Mouse (Mus musculus): ENCODE data around the gene Nup88. TPM values are rescaled to one million over a fixed set of nuclear protein-coding genes. Genes with fewer than 3 reads are reported as not detected.

Gene Nup88
- polyA plus RNA-seq (2012; rRNA removed): 20.4 and 29.9 TPM in 2 replicates

- WGBS: under 1% methylated on average over 43 of the region's 43 CpGs
- DNase-seq (ENCODE audit: low read depth, low spot score): peak; percentile 92
These were observed at the start of gene Nup88, which contains the start of gene Rpain for GRCm38 (mm10) chr11:70969821-70970559. TSS of gene Nup88 (minus strand) at chr11:70969973. TSS of gene Rpain (plus strand) at chr11:70970213.

GRCm38 (mm10) chr11:71018416-71019200 is 48.8 kb upstream of the Nup88 start:
- WGBS: 2% methylated on average over 28 of the region's 28 CpGs
- DNase-seq (ENCODE audit: low read depth, low spot score): no peak

DNA sequence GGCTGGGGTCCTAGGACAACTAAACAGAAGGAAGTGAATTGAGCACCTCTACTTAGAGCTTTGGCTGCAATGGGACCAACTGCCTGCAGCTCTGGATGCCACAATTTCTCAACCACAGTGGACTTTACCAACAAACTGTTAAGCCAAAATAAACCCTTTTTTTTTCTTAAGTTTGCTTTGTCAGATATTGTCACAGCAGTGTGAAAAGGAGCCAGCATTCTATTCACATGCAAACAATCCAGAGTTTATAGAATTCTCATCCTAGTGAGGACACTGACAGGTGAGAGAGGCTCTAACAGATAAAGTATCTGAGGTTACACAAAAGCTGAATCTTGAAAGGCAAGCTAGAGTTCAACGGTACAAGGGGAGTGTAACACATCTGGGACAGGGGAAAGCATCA is 47.3 kb upstream of the Nup88 start:
- no peak for DNase-seq (ENCODE audit: low read depth, low spot score)
- WGBS: 78% methylated on average over 1 of the region's 1 CpGs

DNA sequence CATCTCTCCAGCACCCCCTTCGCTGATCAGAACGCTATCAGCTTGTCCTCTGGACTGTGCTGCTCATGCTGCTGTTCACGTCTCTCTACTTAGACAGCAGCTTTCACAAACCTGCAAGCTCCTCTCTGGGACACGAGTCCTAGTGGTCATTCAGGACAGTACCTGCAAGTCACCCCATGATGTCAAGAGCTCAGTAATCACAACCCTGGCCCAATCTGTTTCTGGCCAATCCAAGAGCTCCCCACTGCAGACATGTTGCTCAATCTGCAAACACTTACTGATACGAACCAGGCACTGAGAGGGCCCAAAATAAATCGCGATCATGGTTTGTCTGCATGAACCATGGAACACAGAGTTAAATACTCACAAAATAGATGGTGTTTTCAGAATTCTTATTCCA is 43.0 kb upstream of the Nup88 start:
- 91% methylated on average over 7 of the region's 7 CpGs for WGBS

DNA sequence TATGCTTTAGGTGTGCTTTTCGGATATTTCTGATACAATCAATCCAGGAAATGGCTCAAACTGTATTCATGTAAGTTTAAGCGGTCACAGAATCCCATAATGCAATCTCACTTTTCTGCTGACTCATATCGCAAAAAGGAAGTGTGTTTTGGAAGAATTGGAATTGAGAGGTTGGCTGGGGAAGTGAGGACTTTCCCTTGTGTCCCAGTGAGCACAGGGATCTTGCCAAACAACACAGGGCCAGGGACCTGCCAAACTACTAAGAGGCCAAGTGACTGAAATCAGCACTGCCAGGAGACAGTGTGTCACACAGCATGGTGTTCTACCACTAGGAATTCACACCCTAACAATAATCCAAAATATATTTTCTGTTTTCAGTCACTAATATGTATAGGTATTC is 38.5 kb upstream of the Nup88 start:
- WGBS: 75% methylated on average over 3 of the region's 3 CpGs
- DNase-seq (ENCODE audit: low read depth, low spot score): no peak

More for the DNA sequence above, 43.0 kb upstream of the Nup88 start:
- no peak for DNase-seq (ENCODE audit: low read depth, low spot score)

GRCm38 (mm10) chr11:71007831-71008230 is 38.1 kb upstream of the Nup88 start:
- DNase-seq (ENCODE audit: low read depth, low spot score): no peak
- WGBS: 78% methylated on average over 7 of the region's 7 CpGs

DNA sequence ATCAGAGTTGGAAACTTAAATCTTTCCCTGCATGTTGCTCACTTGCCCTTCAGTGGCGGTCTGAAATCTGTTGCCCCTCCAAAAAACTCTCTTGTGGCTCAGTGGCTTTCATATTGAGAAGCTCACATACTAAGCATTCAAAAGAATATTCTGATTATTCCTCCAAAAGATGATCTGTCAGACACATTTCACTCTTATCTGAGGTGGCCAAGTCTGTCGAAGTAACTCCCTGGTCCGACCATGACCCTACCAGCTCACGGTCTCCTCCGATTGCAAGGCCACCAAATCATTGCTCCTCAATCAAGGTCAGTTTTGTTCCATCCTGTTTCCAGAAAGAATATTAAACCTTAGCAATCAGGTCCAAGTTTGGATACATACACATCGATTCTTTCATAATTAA is 37.3 kb upstream of the Nup88 start:
- 91% methylated on average over 6 of the region's 6 CpGs for WGBS
- no peak for DNase-seq (ENCODE audit: low read depth, low spot score)

DNA sequence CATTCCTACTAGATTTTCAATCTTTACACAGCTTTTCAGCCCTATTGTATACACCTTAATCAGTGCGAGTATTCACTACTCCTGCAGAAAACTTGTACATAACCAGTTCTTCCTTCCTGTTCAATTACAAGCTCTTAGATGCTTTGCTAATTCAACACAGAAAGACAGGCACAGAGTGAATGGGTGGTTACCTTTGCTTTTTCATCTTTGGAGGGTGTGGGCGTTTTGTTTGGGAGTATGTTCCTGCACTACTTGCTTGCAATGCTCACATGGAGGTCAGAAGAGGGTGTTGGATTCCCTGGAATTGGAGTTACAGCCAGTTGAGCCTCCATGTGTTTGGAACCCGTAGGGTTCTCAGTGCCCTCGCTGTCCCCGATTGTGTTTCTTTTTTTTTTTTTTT is 35.3 kb upstream of the Nup88 start:
- DNase-seq (ENCODE audit: low read depth, low spot score): no peak
- WGBS: 48% methylated on average over 5 of the region's 5 CpGs

GRCm38 (mm10) chr11:71004316-71004773 is 34.6 kb upstream of the Nup88 start, which contains the start of gene Dhx33:
TSS of gene Dhx33 (minus strand) at chr11:71004437.
- WGBS: under 1% methylated on average over 35 of the region's 35 CpGs
- DNase-seq (ENCODE audit: low read depth, low spot score): peak; percentile 97

GRCm38 (mm10) chr11:71003611-71004315 is 34.0 kb upstream of the Nup88 start:
- under 1% methylated on average over 49 of the region's 49 CpGs for WGBS
- DNase-seq (ENCODE audit: low read depth, low spot score): no peak

DNA sequence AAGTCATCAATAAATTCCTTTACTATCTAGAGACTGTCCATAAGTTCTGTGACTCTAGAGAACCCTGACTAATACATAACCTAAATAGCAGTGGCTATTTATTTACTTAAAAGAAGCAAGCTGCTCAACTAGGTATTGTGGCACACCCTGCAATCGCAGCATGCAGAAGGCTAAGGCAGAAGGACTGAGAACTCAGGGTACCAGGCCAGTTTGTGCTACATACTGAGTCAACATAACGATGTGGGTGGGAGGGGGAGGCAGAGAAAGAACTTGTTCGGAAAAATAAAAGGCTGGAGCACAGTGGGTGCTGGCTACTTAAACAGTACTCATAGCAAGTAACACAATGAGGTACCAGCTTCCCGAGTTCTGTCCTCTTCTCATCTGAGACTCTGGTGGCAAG is 31.4 kb upstream of the Nup88 start:
- WGBS: 81% methylated on average over 4 of the region's 4 CpGs

DNA sequence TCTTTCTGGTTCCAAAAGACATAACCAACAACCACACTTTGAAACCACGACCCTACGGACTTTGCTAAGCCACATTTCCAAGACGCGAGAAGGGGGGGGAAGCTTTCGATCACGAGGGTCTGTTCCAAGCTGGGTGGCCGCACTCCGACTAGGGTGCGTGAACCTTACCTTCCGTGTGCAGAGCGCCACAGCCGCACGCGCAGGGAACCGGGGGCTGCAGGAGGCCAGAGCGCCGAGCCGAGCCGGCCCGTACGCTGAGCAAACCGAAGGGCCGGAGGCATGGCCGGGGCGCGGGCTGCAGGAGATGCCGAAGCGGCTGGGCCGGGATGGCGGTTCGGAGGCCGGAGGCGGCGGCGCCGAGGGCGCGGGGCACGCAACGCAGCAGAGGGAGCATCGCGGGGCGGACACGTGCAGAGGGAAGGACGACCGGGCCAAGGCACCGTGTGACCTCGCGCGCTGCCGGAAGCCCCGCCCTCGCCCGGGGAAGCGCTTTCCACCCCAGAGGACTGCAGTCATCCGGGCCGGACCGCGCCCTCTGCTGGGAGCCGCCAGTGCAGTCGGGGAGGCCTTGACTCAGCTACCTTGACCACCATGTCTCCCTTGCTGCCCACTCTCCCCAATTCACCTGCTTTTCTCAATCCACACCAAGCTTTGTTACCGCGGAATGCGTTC is 12.9 kb upstream of the Nup88 start, which contains the start of gene C1qbp:
Gene C1qbp, minus strand, starts transcription at position 470 of the 672 bp plus-strand sequence.
- under 1% methylated on average over 64 of the region's 64 CpGs for WGBS
- DNase-seq (ENCODE audit: low read depth, low spot score): no peak

More for the DNA sequence above, 31.4 kb upstream of the Nup88 start:
- no peak for DNase-seq (ENCODE audit: low read depth, low spot score)

DNA sequence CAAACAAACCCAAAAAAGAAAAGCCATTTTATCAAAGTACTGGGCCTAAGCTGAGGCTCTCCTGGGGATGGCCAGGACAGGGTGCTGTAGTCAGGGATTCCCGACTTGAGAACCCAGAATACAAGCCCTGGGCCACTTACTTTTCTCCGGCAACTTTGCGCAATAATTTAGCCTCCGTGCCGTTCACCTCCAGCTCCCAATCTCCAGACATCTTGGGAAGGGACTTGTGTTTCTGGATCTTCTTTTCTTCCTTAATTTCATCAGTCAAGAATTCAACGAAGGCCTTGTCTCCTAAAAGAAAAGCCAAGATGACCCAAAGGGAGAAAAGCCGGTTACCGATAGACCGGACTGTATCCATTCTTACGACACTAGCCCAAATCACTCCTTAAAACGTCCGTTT is 12.3 kb upstream of the Nup88 start:
- no peak for DNase-seq (ENCODE audit: low read depth, low spot score)
- 5% methylated on average over 12 of the region's 12 CpGs for WGBS

GRCm38 (mm10) chr11:70980751-70981510 is 11.2 kb upstream of the Nup88 start:
- WGBS: 89% methylated on average over 14 of the region's 14 CpGs

GRCm38 (mm10) chr11:70980232-70980631 is 10.5 kb upstream of the Nup88 start:
- 78% methylated on average over 6 of the region's 6 CpGs for WGBS
- no peak for DNase-seq (ENCODE audit: low read depth, low spot score)

More at GRCm38 (mm10) chr11:70980751-70981510, 11.2 kb upstream of the Nup88 start:
- no peak for DNase-seq (ENCODE audit: low read depth, low spot score)

GRCm38 (mm10) chr11:70977293-70977692 is 7.5 kb upstream of the Nup88 start:
- WGBS: 83% methylated on average over 6 of the region's 6 CpGs
- no peak for DNase-seq (ENCODE audit: low read depth, low spot score)

DNA sequence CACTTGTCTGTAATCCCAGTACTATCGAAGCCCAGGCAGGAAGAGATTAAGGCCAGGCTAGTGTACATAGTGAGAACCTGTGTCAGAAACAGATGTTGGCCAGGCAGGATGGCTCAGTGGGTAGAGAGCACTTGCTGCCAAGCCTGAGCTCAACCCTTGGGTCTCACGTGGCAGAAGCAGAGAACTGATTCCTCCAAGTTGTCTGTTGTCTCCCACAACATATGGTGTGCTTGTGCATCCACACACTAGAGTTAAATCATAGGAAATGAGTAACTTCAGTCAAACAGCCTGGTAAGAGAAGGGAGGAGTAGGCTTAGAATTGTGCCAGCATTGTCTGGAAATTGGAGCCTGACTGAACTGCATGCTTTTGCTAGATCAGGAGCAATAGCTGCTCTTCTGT is 5.4 kb upstream of the Nup88 start:
- no peak for DNase-seq (ENCODE audit: low read depth, low spot score)
- WGBS: 71% methylated on average over 2 of the region's 2 CpGs

- WGBS: 65% methylated on average over 4 of the region's 4 CpGs
- no peak for DNase-seq (ENCODE audit: low read depth, low spot score)
These were observed 4.2 kb upstream of the Nup88 start for GRCm38 (mm10) chr11:70973947-70974346.

GRCm38 (mm10) chr11:70972586-70972985 is 2.8 kb upstream of the Nup88 start:
- DNase-seq (ENCODE audit: low read depth, low spot score): no peak
- WGBS: 64% methylated on average over 1 of the region's 1 CpGs
